Mouse (Mus musculus) c-Kit-positive CD71-positive TER-119-positive erythroid progenitor cells, embryonic 14.5 days (primary cell): ENCODE results near the gene Pik3r5.
A peak's percentile ranks its signal among the peaks of the same experiment; 100 is the strongest.

Experiments used
- DNase-seq: peaks from one replicate; pipeline ENCODE4 v3.0.0-alpha.2; 2013; ENCODE audit warnings: low spot score

Pik3r5 gene

GRCm38 (mm10) chr11:68401428-68401827 is 30.5 kb upstream of the Pik3r5 start:
- no peak for DNase-seq

GRCm38 (mm10) chr11:68404185-68404584 is 27.7 kb upstream of the Pik3r5 start:
- DNase-seq = no peak

- DNase-seq = no peak
Observed at GRCm38 (mm10) chr11:68405576-68405975, 26.3 kb upstream of the Pik3r5 start.

GRCm38 (mm10) chr11:68407266-68407926 is 24.5 kb upstream of the Pik3r5 start:
- no peak for DNase-seq

- peak; percentile 39 for DNase-seq
Observed at GRCm38 (mm10) chr11:68408127-68408526, 23.8 kb upstream of the Pik3r5 start.

DNA sequence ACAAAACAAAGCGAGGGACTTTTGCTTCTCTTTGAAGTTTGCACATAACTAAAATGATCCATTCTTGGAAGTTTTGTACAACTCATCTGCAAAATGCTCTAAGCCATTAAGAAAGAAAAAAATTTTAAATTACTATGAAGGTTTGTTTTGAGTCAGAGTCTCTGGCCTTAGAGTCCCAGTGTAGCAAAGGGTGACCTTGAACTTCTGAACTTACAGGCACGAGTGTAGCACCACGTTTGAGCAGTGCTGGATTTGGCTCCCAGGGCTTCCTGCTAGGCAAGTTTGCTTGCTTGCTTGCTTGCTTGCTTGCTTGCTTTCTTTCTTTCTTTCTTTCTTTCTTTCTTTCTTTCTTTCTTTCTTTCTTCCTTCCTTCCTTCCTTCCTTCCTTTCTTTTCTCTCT is 14.9 kb upstream of the Pik3r5 start:
- no peak for DNase-seq

- DNase-seq = peak; percentile 19
Observed at GRCm38 (mm10) chr11:68417831-68418230, 14.1 kb upstream of the Pik3r5 start.

GRCm38 (mm10) chr11:68425492-68426315 is 6.2 kb upstream of the Pik3r5 start:
- DNase-seq = no peak

DNA sequence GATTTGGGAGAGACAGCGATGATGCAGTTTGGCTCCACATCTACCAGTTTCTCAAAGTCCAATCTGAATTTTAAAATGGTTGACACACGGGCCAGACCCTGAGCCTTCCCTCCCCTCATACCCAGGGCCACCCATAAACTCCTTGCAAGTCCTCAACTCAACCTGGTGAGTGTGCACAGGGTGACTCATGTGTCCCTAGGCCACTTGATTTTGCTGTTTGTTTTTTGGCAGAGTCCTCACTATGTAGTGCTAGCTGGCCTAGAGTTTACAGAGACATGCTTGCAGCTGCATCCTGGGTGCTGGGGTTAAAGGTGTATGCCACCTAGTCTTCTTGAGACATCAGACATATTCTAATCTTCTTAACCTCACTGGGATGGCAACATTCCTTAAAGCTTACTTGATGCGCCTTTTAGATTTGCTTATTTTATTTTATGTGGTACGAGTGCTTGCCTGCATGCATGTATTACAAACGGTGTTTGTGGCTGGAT is 4.8 kb upstream of the Pik3r5 start:
- no peak for DNase-seq

GRCm38 (mm10) chr11:68430662-68431061 is 1.3 kb upstream of the Pik3r5 start:
- DNase-seq = no peak

DNA sequence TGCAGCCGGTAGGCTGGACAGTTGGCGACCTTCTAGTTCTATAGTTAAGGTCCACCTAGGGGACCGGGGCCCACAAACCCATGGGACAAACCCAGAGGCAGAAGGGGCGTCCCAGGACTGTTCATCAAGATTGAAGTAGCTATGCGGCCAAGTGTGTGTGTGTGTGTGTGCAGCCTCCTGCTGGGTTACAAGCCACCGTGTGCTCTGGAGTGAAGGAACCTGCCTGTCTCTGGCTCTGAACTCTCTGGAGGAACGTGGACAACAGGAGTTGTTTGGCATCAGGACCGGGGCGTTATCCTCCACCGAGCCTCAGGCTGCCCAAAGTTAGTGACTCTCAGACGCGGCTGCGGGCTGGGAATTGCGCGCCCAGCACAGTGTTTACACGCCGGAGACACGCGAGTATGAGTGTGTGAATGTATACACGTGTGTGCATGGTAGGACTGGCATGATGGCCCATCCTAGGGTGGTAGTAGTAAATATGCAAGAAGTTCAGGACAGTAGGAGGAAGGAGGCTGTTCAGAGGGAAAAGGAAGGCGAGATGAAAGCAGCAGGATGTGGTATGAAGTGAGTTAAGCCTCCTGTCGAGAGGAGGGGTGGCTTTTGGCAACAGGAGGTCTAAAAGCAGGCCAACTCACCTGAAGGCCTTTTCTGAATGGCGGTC is 570 bp downstream of the Pik3r5 start:
- DNase-seq = no peak

GRCm38 (mm10) chr11:68433534-68433933 is 1.6 kb downstream of the Pik3r5 start:
- no peak for DNase-seq

GRCm38 (mm10) chr11:68434697-68435096 is 2.8 kb downstream of the Pik3r5 start:
- no peak for DNase-seq

DNA sequence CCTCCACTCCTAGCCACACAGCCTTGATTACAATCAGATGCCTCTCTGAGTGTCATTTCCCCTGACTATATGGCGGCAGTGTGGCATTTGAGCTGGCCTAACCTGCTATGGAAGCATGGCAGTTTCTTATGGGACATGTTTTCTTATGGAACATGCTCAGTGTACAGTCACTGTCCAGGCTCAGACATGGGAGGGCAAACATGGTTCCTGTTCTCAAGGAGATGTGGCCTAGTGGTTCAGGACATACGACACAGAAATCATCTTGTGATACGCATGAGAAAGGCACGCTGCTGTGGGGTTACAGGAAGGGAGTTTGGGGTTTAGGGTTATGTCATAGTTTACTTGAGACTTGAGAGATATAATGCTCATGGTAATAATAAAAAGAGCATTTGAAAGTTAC is 3.7 kb downstream of the Pik3r5 start:
- DNase-seq = no peak

DNA sequence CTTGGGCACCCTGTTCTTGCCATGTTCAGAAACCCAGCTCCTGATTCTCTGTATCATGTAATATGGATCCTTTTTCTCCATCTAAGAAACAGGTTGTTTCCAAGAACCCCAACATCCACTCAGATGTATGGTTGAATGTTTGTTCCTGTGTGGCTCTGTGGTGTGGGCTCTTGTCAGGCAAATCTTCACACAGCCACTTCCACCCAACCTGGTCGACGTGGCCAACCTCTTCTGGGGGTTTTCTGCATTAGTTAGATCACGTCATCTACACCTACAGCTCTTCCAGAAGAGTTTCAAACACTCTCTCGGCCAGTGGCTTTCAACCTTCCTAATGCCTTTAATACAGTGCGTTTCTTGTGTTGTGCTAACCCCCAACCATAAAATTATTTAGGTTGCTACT is 4.5 kb downstream of the Pik3r5 start:
- DNase-seq = no peak

DNA sequence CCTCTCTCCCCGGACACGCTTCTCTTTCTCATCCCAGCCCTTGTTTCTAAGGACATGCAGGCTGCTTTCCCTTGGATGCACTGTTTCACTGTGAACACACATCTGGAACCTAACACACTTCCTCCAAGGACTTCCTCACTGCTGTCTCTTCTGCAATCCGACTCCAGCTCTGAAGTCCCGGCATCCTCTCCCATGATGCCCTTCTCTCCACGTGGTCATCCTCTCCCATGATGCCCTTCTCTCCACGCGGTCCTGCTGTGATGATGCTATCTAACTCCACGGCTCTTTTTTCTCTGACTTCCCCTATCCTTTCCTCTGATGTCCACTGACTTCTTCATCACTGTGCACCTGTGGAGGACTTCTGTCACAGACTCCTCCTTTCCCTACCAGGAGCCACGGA is 8.2 kb downstream of the Pik3r5 start:
- no peak for DNase-seq

GRCm38 (mm10) chr11:68440965-68441364 is 9.0 kb downstream of the Pik3r5 start:
- DNase-seq = no peak

- DNase-seq = no peak
Observed at GRCm38 (mm10) chr11:68442346-68442745, 10.4 kb downstream of the Pik3r5 start.

GRCm38 (mm10) chr11:68442983-68443638 is 11.2 kb downstream of the Pik3r5 start:
- DNase-seq = no peak

GRCm38 (mm10) chr11:68445901-68446300 is 14.0 kb downstream of the Pik3r5 start:
- no peak for DNase-seq

GRCm38 (mm10) chr11:68446547-68446946 is 14.6 kb downstream of the Pik3r5 start:
- DNase-seq = no peak

GRCm38 (mm10) chr11:68447242-68447641 is 15.3 kb downstream of the Pik3r5 start:
- no peak for DNase-seq
